Mouse (Mus musculus): ENCODE data around the gene Magi3.

The Magi3 gene

DNA sequence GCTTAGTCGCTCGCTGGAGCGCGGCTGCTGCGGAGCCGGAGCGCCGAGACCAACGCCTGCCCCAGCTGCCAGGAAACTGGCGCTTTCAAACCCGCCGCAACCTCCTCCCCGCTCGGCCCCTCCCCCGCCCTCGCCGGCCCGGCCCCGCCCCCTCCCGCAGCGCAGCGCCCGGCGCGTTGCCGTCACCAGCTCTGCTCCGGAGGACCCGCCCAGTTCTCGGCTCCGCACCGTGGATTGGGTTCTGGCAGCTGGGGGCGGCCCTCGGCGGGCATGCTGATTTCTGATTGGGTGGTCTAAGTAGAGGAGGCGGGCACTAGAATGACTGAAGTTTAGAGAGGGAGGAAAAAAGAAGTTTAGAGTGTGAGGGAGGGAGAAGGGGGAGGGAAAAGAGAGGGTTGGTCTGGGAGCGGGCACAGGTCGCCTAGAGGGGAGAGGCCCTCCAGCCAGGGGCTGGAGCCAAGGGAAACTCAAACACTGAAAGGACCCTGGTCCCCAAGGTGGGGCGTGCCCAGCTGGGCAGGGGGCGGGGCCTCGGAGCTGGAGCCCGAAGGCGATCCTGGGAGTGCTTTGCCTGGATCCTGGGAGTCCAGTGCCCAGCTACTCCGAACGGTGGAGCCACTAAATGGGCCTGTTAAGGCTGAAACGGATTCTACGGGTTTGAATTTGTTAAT, at the start of gene Magi3:
Gene Magi3 (minus strand): TSS at position 80 of the 671 bp plus-strand sequence.
- Histone ChIP-seq H3K36me3 (ENCODE audit: control insufficient read depth, insufficient read depth, low read length, poor library complexity, severe bottlenecking) (no peaks in the 10 kb centered on the region), H3K27me3 (ENCODE audit: control insufficient read depth, insufficient read depth, low read length, poor library complexity, severe bottlenecking) (peaks cover 2% of the 10 kb centered on the region; the same call in 1 of the 2 replicates)
- peak; percentile 98 for DNase-seq (ENCODE audit: low read depth, low spot score)

- no peaks in the 10 kb centered on the region for H3K27me3 ChIP-seq (ENCODE audit: control insufficient read depth, insufficient read depth, low read length, poor library complexity, severe bottlenecking)
- no peaks in the 10 kb centered on the region for H3K36me3 ChIP-seq (ENCODE audit: control insufficient read depth, insufficient read depth, low read length, poor library complexity, severe bottlenecking)
- DNase-seq (ENCODE audit: low read depth, low spot score), result no peak
These were observed 44.5 kb upstream of the Magi3 start for GRCm38 (mm10) chr3:104264530-104265145.

GRCm38 (mm10) chr3:104260221-104260620, 40.0 kb upstream of the Magi3 start:
- H3K27me3 ChIP-seq (ENCODE audit: control insufficient read depth, insufficient read depth, low read length, poor library complexity, severe bottlenecking), result no peaks in the 10 kb centered on the region
- DNase-seq (ENCODE audit: low read depth, low spot score), result no peak
- H3K36me3 ChIP-seq (ENCODE audit: control insufficient read depth, insufficient read depth, low read length, poor library complexity, severe bottlenecking), result no peaks in the 10 kb centered on the region

GRCm38 (mm10) chr3:104259168-104259567, 39.0 kb upstream of the Magi3 start:
- no peak for DNase-seq (ENCODE audit: low read depth, low spot score)
- Histone ChIP-seq H3K27me3 (ENCODE audit: control insufficient read depth, insufficient read depth, low read length, poor library complexity, severe bottlenecking) (no peaks in the 10 kb centered on the region), H3K36me3 (ENCODE audit: control insufficient read depth, insufficient read depth, low read length, poor library complexity, severe bottlenecking) (no peaks in the 10 kb centered on the region)

GRCm38 (mm10) chr3:104257041-104257440, 36.9 kb upstream of the Magi3 start:
- H3K36me3 ChIP-seq (ENCODE audit: control insufficient read depth, insufficient read depth, low read length, poor library complexity, severe bottlenecking), result no peaks in the 10 kb centered on the region
- no peak for DNase-seq (ENCODE audit: low read depth, low spot score)
- H3K27me3 ChIP-seq (ENCODE audit: control insufficient read depth, insufficient read depth, low read length, poor library complexity, severe bottlenecking), result no peaks in the 10 kb centered on the region

DNA sequence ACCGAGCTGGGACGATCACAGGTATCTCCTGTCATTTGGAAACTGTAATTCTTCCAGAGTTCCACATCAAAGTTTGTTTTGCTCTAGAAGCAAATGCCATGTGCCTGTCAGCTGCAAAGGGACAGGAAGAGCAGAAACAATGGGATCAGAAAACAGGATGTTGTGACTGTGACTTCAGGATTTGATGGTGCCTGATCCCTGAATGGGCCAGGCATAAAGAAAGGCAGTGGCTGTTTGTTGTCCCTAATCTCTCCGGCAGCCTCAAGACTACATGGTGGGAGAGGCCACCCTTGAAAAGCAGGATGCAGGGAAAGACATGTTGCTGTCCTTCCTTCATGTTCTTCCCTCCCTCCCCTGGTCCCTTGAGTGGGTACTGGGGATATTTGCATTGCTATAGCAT, 33.6 kb upstream of the Magi3 start:
- no peak for DNase-seq (ENCODE audit: low read depth, low spot score)

DNA sequence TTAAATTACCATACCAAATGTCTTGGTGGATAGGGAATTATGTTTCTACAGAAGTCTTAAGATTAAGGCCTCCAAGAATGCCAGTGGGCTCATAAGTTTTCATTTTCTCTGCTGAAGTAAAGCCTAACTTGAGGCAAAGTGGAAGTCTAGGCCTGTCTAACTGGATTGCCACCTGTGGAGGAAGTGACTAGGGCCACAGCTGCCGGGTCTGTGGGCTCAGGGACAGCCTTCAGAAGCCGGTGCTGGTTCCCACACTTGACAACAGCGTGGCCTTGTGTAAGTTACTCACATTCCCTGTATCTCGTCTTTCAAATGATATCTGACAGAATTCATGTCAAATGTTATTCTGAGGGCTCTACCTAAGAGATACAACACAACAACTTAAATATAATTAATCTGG, 27.7 kb upstream of the Magi3 start:
- Histone ChIP-seq H3K27me3 (ENCODE audit: control insufficient read depth, insufficient read depth, low read length, poor library complexity, severe bottlenecking) (no peaks in the 10 kb centered on the region), H3K36me3 (ENCODE audit: control insufficient read depth, insufficient read depth, low read length, poor library complexity, severe bottlenecking) (no peaks in the 10 kb centered on the region)
- DNase-seq (ENCODE audit: low read depth, low spot score), result no peak

More for the DNA sequence above, 33.6 kb upstream of the Magi3 start:
- Histone ChIP-seq H3K27me3 (ENCODE audit: control insufficient read depth, insufficient read depth, low read length, poor library complexity, severe bottlenecking) (no peaks in the 10 kb centered on the region), H3K36me3 (ENCODE audit: control insufficient read depth, insufficient read depth, low read length, poor library complexity, severe bottlenecking) (no peaks in the 10 kb centered on the region)

GRCm38 (mm10) chr3:104247057-104247456, 26.9 kb upstream of the Magi3 start:
- no peak for DNase-seq (ENCODE audit: low read depth, low spot score)
- Histone ChIP-seq H3K36me3 (ENCODE audit: control insufficient read depth, insufficient read depth, low read length, poor library complexity, severe bottlenecking) (no peaks in the 10 kb centered on the region), H3K27me3 (ENCODE audit: control insufficient read depth, insufficient read depth, low read length, poor library complexity, severe bottlenecking) (no peaks in the 10 kb centered on the region)

GRCm38 (mm10) chr3:104244373-104244772, 24.2 kb upstream of the Magi3 start:
- Histone ChIP-seq H3K27me3 (ENCODE audit: control insufficient read depth, insufficient read depth, low read length, poor library complexity, severe bottlenecking) (no peaks in the 10 kb centered on the region), H3K36me3 (ENCODE audit: control insufficient read depth, insufficient read depth, low read length, poor library complexity, severe bottlenecking) (no peaks in the 10 kb centered on the region)
- no peak for DNase-seq (ENCODE audit: low read depth, low spot score)

DNA sequence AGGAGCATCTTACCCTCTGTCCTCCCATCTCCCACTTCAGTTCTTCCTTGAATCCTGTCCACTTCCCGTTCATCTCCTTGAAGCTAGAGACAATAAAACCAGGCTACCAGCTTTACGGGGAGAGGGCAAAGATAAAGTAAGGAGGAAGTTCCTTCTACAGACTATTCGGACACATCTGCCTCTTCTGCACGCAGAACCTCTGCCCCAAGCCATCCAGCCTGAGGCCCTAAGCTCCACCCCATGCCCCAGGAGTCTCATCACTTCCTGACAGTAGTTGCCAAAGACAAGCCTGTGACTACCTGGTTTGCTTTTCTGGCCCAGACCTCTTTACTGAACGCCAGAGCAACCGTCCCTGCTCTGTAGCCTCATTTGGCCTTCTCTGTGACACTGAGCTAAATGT, 23.8 kb upstream of the Magi3 start:
- no peaks in the 10 kb centered on the region for H3K27me3 ChIP-seq (ENCODE audit: control insufficient read depth, insufficient read depth, low read length, poor library complexity, severe bottlenecking)
- DNase-seq (ENCODE audit: low read depth, low spot score), result no peak
- H3K36me3 ChIP-seq (ENCODE audit: control insufficient read depth, insufficient read depth, low read length, poor library complexity, severe bottlenecking), result no peaks in the 10 kb centered on the region

- no peak for DNase-seq (ENCODE audit: low read depth, low spot score)
- H3K36me3 ChIP-seq (ENCODE audit: control insufficient read depth, insufficient read depth, low read length, poor library complexity, severe bottlenecking), result no peaks in the 10 kb centered on the region
- H3K27me3 ChIP-seq (ENCODE audit: control insufficient read depth, insufficient read depth, low read length, poor library complexity, severe bottlenecking), result no peaks in the 10 kb centered on the region
These were observed 19.6 kb upstream of the Magi3 start for GRCm38 (mm10) chr3:104239785-104240184.

- DNase-seq (ENCODE audit: low read depth, low spot score), result no peak
- H3K27me3 ChIP-seq (ENCODE audit: control insufficient read depth, insufficient read depth, low read length, poor library complexity, severe bottlenecking), result no peaks in the 10 kb centered on the region
- no peaks in the 10 kb centered on the region for H3K36me3 ChIP-seq (ENCODE audit: control insufficient read depth, insufficient read depth, low read length, poor library complexity, severe bottlenecking)
These were observed 19.2 kb upstream of the Magi3 start for GRCm38 (mm10) chr3:104239376-104239775.

GRCm38 (mm10) chr3:104237846-104238440, 17.8 kb upstream of the Magi3 start:
- H3K36me3 ChIP-seq (ENCODE audit: control insufficient read depth, insufficient read depth, low read length, poor library complexity, severe bottlenecking), result no peaks in the 10 kb centered on the region
- no peaks in the 10 kb centered on the region for H3K27me3 ChIP-seq (ENCODE audit: control insufficient read depth, insufficient read depth, low read length, poor library complexity, severe bottlenecking)
- DNase-seq (ENCODE audit: low read depth, low spot score), result no peak

DNA sequence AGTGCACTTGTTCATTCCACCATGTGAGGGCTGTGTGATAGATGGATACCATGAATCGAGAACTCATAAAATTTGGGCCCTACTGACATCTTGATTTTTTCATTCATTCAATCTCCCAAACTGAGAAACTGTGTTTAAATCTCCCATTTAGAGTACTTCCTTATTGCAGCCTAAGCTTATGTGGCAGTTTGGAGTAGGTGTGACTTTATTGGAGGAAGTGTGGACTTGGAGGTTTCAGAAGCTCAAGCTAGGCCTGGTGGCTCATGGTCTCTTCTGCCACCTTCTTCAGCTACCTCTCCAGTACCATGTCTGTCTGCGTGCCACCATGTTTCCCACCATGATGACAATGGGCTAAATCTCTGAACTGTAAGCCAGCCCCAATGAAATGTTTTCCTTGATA, 15.9 kb upstream of the Magi3 start:
- H3K36me3 ChIP-seq (ENCODE audit: control insufficient read depth, insufficient read depth, low read length, poor library complexity, severe bottlenecking), result no peaks in the 10 kb centered on the region
- H3K27me3 ChIP-seq (ENCODE audit: control insufficient read depth, insufficient read depth, low read length, poor library complexity, severe bottlenecking), result no peaks in the 10 kb centered on the region
- DNase-seq (ENCODE audit: low read depth, low spot score), result no peak

GRCm38 (mm10) chr3:104235099-104235498, 14.9 kb upstream of the Magi3 start:
- DNase-seq (ENCODE audit: low read depth, low spot score), result no peak
- no peaks in the 10 kb centered on the region for H3K27me3 ChIP-seq (ENCODE audit: control insufficient read depth, insufficient read depth, low read length, poor library complexity, severe bottlenecking)
- no peaks in the 10 kb centered on the region for H3K36me3 ChIP-seq (ENCODE audit: control insufficient read depth, insufficient read depth, low read length, poor library complexity, severe bottlenecking)
